ENCODE assay signal across 7 mouse cellular contexts in genomic region chrX:101532347-101533221, GRCm38 (mm10). TPM values are rescaled to one million over a fixed set of nuclear protein-coding genes. Genes with fewer than 3 reads are reported as not detected.
DNase-seq lines count a peak whose midpoint lies in the region; ATAC-seq lines count a peak whose summit lies in the region.

TSS of gene Taf1 (plus strand) at chrX:101532734.

- H3K4me2 ChIP-seq in intestine, embryonic 16.5 days (ENCODE audit: low read depth, low read length): peak within 1 kb of the TSS; percentile 51
- peak within 1 kb of the TSS; percentile 53 for H3K4me2 ChIP-seq in midbrain, embryonic 11.5 days

- 21% methylated on average over 47 of the region's 47 CpGs for WGBS in intestine, embryonic 16.5 days
- WGBS in midbrain, embryonic 11.5 days: 17% methylated on average over 47 of the region's 47 CpGs

- peak within 1 kb of the TSS; percentile 66 for H3K4me3 ChIP-seq in intestine, embryonic 16.5 days (ENCODE audit: low read length)
- H3K4me3 ChIP-seq in midbrain, embryonic 11.5 days (ENCODE audit: low read depth, low read length): peak within 1 kb of the TSS; percentile 52

- H3K9ac ChIP-seq in intestine, embryonic 16.5 days (ENCODE audit: low read depth, low read length): peak within 1 kb of the TSS; percentile 70
- peak within 1 kb of the TSS; percentile 69 for H3K9ac ChIP-seq in midbrain, embryonic 11.5 days (ENCODE audit: low read length)

- peak within 1 kb of the TSS; percentile 66 for H3K27ac ChIP-seq in intestine, embryonic 16.5 days (ENCODE audit: low read length)
- no peak within 1 kb of the TSS for H3K27ac ChIP-seq in midbrain, embryonic 11.5 days (ENCODE audit: low read depth, low read length)

- peak; percentile 95 for DNase-seq in adrenal gland, adult 8-10 months
- DNase-seq in embryo, embryonic 9.5 days (ENCODE audit: extremely low spot score): peak; percentile 88
- DNase-seq in gastrocnemius, postnatal 4 days (ENCODE audit: low spot score in 2 of 2): peak; percentile 60 to 85
- DNase-seq in left cerebral cortex, postnatal 36 days (ENCODE audit: low spot score in 2 of 2): peak; percentile 87 to 91
- peak; percentile 96 for DNase-seq in midbrain, embryonic 11.5 days (ENCODE audit: low spot score, missing footprints)
- peak; percentile 97 for DNase-seq in skeletal muscle tissue, adult 2 months (ENCODE audit: low read depth, low spot score)

- no peaks in the 10 kb centered on the region for H3K27me3 ChIP-seq in intestine, embryonic 16.5 days (replicated peaks; ENCODE audit: control insufficient read depth, insufficient read depth, low read length)
- no peaks in the 10 kb centered on the region for H3K27me3 ChIP-seq in midbrain, embryonic 11.5 days (ENCODE audit: control insufficient read depth, insufficient read depth, low read length)

- H3K36me3 ChIP-seq in intestine, embryonic 16.5 days (ENCODE audit: control insufficient read depth, insufficient read depth, low read length): no peaks in the 10 kb centered on the region
- H3K36me3 ChIP-seq in midbrain, embryonic 11.5 days (ENCODE audit: control insufficient read depth, insufficient read depth, low read length): no peaks in the 10 kb centered on the region

- H3K9me3 ChIP-seq in intestine, embryonic 16.5 days (ENCODE audit: control insufficient read depth, low read length): no peaks in the 10 kb centered on the region
- H3K9me3 ChIP-seq in midbrain, embryonic 11.5 days (ENCODE audit: control insufficient read depth, low read length): no peaks in the 10 kb centered on the region

- peak; percentile 99 for ATAC-seq in intestine, embryonic 16.5 days
- ATAC-seq in midbrain, embryonic 11.5 days (ENCODE audit: low FRiP score): peak; percentile 99

- H3K4me1 ChIP-seq in intestine, embryonic 16.5 days (ENCODE audit: control insufficient read depth, insufficient read depth, low read length): no peaks in the 10 kb centered on the region; the same call in 1 of the 2 replicates
- H3K4me1 ChIP-seq in midbrain, embryonic 11.5 days (ENCODE audit: control insufficient read depth, insufficient read depth, low read length): no peaks in the 10 kb centered on the region; the same call in 1 of the 2 replicates

- intact Hi-C loops in left cerebral cortex, postnatal 36 days (cut with DNase I): no loop called here

RNA-seq across cellular contexts. Expression of gene Taf1, which starts in this region (rescaled TPM):
- 10 to 100 TPM; 33.6 to 44.9 (median 42.7) TPM for total RNA-seq in adrenal gland, adult 8-10 months (2022)
- total RNA-seq in gastrocnemius, postnatal 4 days (2021): 10 to 100 TPM; 21.1 to 21.7 TPM
- 8.4 and 9.1 TPM in 2 replicates for polyA plus RNA-seq in intestine, embryonic 16.5 days (2015; fragmentation: Nextera tagmentation; extraction: Ambion mirVana)
- 10 to 100 TPM; 46.5 to 51.3 TPM for total RNA-seq in left cerebral cortex, postnatal 36 days (2021)
- 20.5 and 25.7 TPM in 2 replicates for polyA plus RNA-seq in midbrain, embryonic 11.5 days (2014; fragmentation: Nextera tagmentation; extraction: Ambion mirVana)
